Mouse (Mus musculus): ENCODE data around the gene Sltm.
"Not testable (repeated sequence)": the region's sequence is repeated elsewhere in the genome, so short reads cannot be mapped to it uniquely, and the experiment has no call there.

The Sltm gene

GRCm38 (mm10) chr9:70542305-70543041 lies at the start of gene Sltm:
Gene Sltm, plus strand, starts transcription at chr9:70542754.
- DNase-seq (ENCODE audit: low spot score) = peak; percentile 97

GRCm38 (mm10) chr9:70493038-70493437 lies 49.5 kb upstream of the Sltm start:
- DNase-seq (ENCODE audit: low spot score) = no peak

DNA sequence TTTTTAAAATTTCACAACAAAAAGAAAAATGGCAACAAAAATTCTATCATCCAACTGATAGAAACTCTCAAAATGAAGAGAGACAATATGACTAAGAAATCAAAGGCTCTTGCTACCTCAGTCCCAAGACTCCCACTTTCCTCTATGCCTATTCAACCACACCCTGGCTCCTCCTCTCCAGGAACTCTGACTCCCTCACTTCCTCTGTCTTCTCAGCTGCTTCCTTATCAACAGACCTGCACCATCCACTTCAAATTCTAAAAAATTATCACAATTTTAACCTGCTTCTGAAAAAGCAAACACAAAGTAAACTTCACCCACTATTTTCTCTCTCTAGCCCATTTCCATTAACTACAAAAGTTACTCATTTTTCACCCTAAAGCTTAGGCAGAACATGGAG lies 45.6 kb upstream of the Sltm start:
- no peak for DNase-seq (ENCODE audit: low spot score)

- peak; percentile 34 for DNase-seq (ENCODE audit: low spot score)
Measured at GRCm38 (mm10) chr9:70502284-70503014, 40.1 kb upstream of the Sltm start.

DNA sequence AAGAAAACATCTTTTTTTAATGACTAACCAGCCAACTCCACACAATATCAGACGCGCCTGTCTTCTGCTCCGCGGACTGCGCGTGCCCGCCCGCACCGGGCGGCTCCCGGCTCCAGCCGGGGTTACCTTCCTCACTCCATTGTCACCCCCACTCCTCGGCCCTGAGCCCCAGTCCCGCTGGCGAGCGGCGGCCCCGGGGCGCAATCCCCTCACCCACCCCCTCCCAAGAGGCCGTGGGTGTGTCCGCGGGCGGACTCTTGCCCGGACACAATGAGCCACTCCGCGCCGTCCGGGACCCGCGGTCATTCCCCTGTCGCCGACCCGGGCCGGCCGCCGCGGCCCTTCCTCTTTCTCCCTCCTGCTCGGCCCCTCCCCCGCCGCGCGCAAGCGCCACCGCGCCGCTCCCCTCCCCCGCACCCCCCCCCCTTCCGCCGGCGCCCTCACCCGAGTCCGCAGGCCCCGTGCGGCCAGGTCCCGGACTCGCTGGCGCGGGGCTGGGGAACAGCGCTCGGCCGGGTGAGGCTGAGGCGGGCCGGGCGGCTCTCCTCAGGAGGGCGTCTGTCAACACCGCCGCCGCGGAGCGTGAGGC lies 39.4 kb upstream of the Sltm start:
- DNase-seq (ENCODE audit: low spot score) = peak; percentile 65

- DNase-seq (ENCODE audit: low spot score) = peak; percentile 96
Measured at GRCm38 (mm10) chr9:70503626-70504041, 38.9 kb upstream of the Sltm start, which contains the start of gene Rnf111. Gene Rnf111, minus strand, starts transcription at chr9:70503725.

DNA sequence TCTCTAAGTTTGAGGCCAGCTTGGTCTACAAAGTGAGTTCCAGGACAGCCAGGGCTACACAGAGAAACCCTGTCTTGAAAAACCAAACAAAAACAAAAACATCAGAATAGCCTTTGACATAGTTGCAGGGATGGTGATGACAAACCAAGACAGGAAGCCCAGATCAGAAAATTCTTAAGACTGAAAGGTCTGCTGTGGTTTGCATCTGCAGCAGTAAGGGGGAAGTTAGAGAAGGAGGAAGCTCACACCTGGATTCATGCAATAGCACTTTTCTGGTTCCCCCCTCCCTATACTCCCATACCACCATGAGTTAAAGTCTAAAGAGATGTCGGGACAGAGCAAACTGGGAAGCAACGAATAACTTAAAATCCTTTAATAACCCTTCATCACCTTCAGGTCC lies 36.4 kb upstream of the Sltm start:
- no peak for DNase-seq (ENCODE audit: low spot score)

DNA sequence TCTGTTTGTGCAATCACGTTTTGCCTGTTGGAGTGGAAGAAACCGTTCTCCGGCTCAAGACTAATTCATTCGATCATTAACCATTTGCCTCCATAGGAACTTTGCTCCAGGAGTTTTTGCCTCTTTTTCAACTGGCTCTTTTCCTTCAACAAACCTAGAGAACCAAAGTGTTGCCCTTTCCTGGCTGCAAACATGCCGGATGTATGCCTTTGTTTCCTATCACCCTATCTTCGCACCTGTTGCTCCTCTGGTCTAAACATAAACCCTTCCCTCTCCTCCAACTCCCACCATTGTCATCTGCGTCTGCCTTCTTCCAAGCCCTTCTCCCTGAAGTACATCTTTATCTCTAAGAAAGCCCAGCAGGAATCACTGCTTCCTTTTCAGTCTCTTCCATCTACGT lies 35.8 kb upstream of the Sltm start:
- no peak for DNase-seq (ENCODE audit: low spot score)

- no peak for DNase-seq (ENCODE audit: low spot score)
Measured at GRCm38 (mm10) chr9:70509906-70510525, 32.5 kb upstream of the Sltm start.

DNA sequence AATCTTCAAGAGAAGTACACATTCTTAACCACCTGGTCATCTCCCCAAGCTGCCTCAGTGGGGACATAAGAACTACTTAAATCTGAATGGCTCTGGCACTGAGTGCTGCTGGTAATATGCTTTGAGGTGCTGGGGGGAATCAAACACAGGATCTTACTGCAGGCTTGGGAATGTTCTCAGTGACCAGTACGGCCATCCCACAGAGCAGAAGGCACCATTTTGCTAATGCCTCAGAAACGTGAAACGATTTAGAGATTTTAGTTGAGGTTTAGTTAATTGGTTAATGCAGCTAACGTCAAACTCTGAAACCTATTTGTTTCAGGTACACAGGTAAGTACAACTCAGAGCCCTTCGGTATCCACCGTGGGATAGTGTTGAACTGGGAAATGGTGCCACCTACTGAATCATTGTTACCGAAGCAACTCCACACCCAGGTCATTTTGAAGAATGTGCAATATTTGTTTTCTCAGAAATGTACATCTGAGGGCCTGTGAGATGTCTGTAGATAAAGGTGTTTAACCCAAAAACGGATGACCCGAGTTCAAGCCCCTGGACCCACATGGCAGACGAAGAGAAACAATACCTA lies 31.5 kb upstream of the Sltm start:
- no peak for DNase-seq (ENCODE audit: low spot score)

DNA sequence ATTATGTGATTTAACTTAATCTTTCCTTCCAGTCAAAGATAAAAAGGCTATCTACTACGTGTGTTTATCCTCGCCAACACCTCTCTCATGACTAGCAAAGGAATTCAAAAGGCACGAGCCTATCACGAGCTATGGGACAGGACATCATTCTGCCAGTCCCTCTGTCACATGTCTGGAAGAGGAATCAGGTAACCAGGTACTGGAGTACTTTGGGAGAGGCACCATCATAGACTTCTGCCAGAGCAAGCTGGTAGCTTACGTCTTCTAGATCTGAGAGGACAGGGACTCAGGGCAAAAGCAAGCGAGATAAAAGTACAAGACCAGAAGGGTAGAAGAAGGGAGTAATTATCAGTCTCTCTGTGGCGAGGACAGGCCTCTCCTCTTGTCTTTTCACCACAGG lies 30.9 kb upstream of the Sltm start:
- no peak for DNase-seq (ENCODE audit: low spot score)

DNA sequence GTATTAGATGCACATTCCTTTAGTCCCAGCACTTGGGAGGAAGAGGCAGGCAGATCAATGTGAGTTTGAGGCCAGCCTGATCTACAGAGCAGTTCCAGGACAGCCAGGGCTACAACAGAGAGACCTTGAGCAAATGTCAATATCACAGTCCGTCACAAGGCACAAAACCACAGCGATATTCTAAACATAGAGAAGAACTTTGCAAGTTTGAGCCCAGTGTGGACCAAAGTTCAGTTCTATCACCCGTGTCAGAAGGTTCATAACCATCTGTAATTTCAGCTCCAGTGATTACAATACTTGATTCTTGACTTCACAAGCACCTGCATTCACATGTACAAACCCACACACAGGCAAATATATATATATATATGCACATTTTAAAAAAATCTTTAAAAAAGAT lies 21.9 kb upstream of the Sltm start:
- DNase-seq (ENCODE audit: low spot score) = no peak

- DNase-seq (ENCODE audit: low spot score) = no peak
Measured at GRCm38 (mm10) chr9:70523813-70524212, 18.7 kb upstream of the Sltm start.

- DNase-seq (ENCODE audit: low spot score) = no peak
Measured at GRCm38 (mm10) chr9:70524366-70524765, 18.2 kb upstream of the Sltm start.

DNA sequence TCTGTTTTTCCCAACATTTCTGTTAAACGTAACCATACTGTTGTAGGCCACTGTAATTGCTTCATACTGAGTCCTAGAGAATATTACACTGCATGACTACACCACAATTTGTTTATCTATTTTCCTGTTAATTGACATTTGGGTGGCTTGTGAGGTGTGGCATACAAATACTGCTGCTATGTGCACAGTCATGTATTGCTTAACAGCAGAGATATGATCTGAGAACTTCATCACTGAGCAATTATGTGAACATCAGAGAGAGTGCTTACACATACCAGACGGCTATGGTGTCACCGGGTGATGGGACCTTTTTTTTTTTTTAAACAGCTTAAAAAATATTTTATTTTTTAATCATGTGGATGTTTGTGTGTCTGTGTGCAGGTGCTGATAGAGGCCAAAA lies 9.2 kb upstream of the Sltm start:
- DNase-seq (ENCODE audit: low spot score) = no peak

DNA sequence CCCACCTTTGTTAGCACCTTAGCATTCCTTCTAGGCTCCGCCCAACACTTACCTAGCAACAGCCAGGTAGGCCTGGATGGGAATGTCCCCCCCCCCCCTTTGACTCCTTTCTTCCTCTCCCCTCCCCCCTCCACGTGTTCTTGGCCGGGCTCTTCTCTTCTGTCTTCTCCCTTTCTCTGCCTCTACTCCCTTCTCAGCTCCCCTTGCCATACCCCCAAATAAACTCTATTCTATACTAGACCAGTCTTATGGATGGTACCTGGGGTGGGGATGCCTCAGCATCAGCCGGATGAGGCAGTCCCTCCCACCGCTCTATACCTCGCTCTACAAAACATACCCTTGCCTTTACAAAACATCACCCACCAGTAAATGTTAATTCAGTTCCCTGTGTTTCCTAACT lies 970 bp upstream of the Sltm start:
- peak; percentile 5 for DNase-seq (ENCODE audit: low spot score)

GRCm38 (mm10) chr9:70543048-70543880 lies 710 bp downstream of the Sltm start:
- DNase-seq (ENCODE audit: low spot score) = peak; percentile 75

DNA sequence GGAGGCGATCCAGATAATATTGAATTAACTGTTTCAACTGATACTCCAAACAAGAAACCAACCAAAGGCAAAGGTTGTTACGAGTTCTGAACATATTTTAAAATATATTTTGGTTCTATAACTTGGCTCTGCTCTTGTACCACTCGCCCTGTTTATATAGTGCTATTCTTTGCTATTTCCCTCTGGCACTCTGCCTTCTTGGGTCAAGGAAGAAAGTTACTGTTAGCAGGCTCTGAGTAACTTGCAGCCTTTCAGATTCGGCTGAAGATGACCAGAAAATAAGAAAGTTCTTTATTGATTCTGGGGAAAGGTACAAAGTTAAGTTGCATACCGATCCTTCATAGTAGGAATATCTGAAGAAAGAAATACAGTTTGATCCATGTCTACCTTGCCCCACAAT lies 1.4 kb downstream of the Sltm start:
- no peak for DNase-seq (ENCODE audit: low spot score)

DNA sequence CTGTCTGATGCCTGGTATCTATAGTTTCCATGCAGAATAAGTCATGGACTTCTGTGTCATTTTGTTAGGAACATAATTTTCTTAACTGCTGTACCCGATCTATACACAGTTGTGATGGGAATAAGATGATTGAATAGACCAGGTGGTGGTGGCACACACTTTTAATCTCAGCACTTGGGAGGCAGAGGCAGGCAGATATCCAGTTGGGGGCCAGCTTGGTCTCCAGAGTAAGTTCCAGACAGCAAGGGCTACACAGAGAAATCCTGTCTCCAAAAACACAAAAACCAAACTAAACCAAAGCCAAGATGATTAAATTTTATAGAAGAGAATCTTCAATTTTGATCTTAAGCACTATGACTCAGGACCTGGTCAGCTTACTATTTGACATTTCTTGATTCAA lies 2.3 kb downstream of the Sltm start:
- no peak for DNase-seq (ENCODE audit: low spot score)

- DNase-seq (ENCODE audit: low spot score) = not testable (repeated sequence)
Measured at GRCm38 (mm10) chr9:70546576-70546975, 4.0 kb downstream of the Sltm start.

DNA sequence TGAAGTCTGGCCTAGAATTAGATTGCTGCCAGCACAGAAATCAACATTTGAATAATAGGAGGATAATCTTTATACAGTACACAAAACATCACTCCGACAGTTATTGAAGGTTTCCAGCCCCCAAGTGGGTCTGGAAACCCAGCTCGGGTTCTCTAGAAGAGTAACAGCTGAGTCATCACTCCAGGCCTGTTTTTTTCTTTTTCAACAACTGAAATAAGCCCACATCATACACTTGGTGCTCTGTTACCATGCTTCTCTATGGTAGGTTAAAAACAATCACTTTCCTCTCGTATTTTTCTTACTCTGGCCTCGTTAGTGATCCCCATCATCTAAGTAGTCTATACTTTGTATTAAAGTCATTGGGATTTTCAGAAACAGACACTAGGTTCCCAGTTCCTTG lies 5.8 kb downstream of the Sltm start:
- no peak for DNase-seq (ENCODE audit: low spot score)

Data from embryo, embryonic 10.5 days (tissue).